Mouse (Mus musculus) megakaryocyte, adult 5-6 weeks (primary cell): ENCODE measurements around the gene Ppp3ca. TPM values are rescaled to one million over a fixed set of nuclear protein-coding genes. Genes with fewer than 3 reads are reported as not detected.

ENCODE experiments used
- ATAC-seq: 2 replicates; pipeline ENCODE4 v1.8.0; 2016; ENCODE audit warnings: mild to moderate bottlenecking, inconsistent platforms; ENCODE audit not compliant: poor library complexity, severe bottlenecking
- total RNA-seq, 2 experiments: library from RNA; stranded (forward) in 1 of 2; stranded (reverse) in 1 of 2; fragments of 153-499, 151-499 nt in 1 of 2; fragments of 221-1000, 200-1000 nt in 1 of 2; gene quantifications; 2 replicates each; pipeline versions ENCODE4 v1.2.3 to v1.2.4; 2015 to 2017

Gene Ppp3ca
- total RNA-seq, 2 experiments from 2014 or later = 83.1 to 85.1 TPM

GRCm38 (mm10) chr3:136842384-136842783, 172.5 kb downstream of the Ppp3ca start:
- no peak for ATAC-seq

- peak; percentile 35 for ATAC-seq
Measured at GRCm38 (mm10) chr3:136843811-136844491, 174.0 kb downstream of the Ppp3ca start.

- no peak for ATAC-seq
Measured at GRCm38 (mm10) chr3:136849035-136849434, 179.1 kb downstream of the Ppp3ca start.

GRCm38 (mm10) chr3:136852921-136853320, 183.0 kb downstream of the Ppp3ca start:
- ATAC-seq = no peak

- ATAC-seq = no peak
Measured at GRCm38 (mm10) chr3:136853596-136853995, 183.7 kb downstream of the Ppp3ca start.

GRCm38 (mm10) chr3:136855996-136856395, 186.1 kb downstream of the Ppp3ca start:
- no peak for ATAC-seq

- ATAC-seq = no peak
Measured at GRCm38 (mm10) chr3:136862051-136862837, 192.3 kb downstream of the Ppp3ca start.

GRCm38 (mm10) chr3:136863127-136863526, 193.2 kb downstream of the Ppp3ca start:
- no peak for ATAC-seq

GRCm38 (mm10) chr3:136864306-136864705, 194.4 kb downstream of the Ppp3ca start:
- ATAC-seq = no peak

GRCm38 (mm10) chr3:136865176-136865859, 195.4 kb downstream of the Ppp3ca start:
- no peak for ATAC-seq

GRCm38 (mm10) chr3:136866095-136866494, 196.2 kb downstream of the Ppp3ca start:
- ATAC-seq = no peak

GRCm38 (mm10) chr3:136866571-136866970, 196.6 kb downstream of the Ppp3ca start:
- peak; percentile 40; the same call in 1 of the 2 replicates for ATAC-seq

GRCm38 (mm10) chr3:136867366-136867765, 197.4 kb downstream of the Ppp3ca start:
- ATAC-seq = no peak

GRCm38 (mm10) chr3:136871772-136872532, 202.0 kb downstream of the Ppp3ca start:
- ATAC-seq = no peak

- no peak for ATAC-seq
Measured at GRCm38 (mm10) chr3:136872533-136873095, 202.7 kb downstream of the Ppp3ca start.

- no peak for ATAC-seq
Measured at GRCm38 (mm10) chr3:136873809-136874449, 204.0 kb downstream of the Ppp3ca start.

- no peak for ATAC-seq
Measured at GRCm38 (mm10) chr3:136874566-136874965, 204.6 kb downstream of the Ppp3ca start.

- ATAC-seq = no peak
Measured at GRCm38 (mm10) chr3:136887741-136888140, 217.8 kb downstream of the Ppp3ca start.

GRCm38 (mm10) chr3:136892140-136892539, 222.2 kb downstream of the Ppp3ca start:
- no peak for ATAC-seq
